Mouse (Mus musculus) ovary, postnatal 36 days (tissue): Measurements from ENCODE around the gene Il31.
"Not testable (repeated sequence)": the region's sequence is repeated elsewhere in the genome, so short reads cannot be mapped to it uniquely, and the experiment has no call there.

Source experiments
- DNase-seq: peaks from one replicate; pipeline ENCODE4 v3.0.0; 2022; ENCODE audit warnings: low spot score, mixed read lengths

The Il31 gene

GRCm38 (mm10) chr5:123489112-123489785 lies at the start of gene Il31, which contains the start of gene Lrrc43:
Gene Il31, minus strand, starts transcription at chr5:123489489.
Gene Lrrc43, plus strand, starts transcription at chr5:123489305.
- no peak for DNase-seq

GRCm38 (mm10) chr5:123533801-123534200 lies 44.5 kb upstream of the Il31 start:
- DNase-seq = peak; percentile 28

- no peak for DNase-seq
Measured at GRCm38 (mm10) chr5:123530056-123530455, 40.8 kb upstream of the Il31 start.

GRCm38 (mm10) chr5:123528641-123529040 lies 39.4 kb upstream of the Il31 start:
- DNase-seq = peak; percentile 36

GRCm38 (mm10) chr5:123525916-123526495 lies 36.7 kb upstream of the Il31 start:
- DNase-seq = no peak

GRCm38 (mm10) chr5:123525281-123525680 lies 36.0 kb upstream of the Il31 start, which contains the start of gene Gm49027:
Gene Gm49027, minus strand, starts transcription at chr5:123525488.
- DNase-seq = no peak

GRCm38 (mm10) chr5:123524393-123524750 lies 35.1 kb upstream of the Il31 start:
- no peak for DNase-seq

GRCm38 (mm10) chr5:123523692-123524392 lies 34.6 kb upstream of the Il31 start, which contains the start of gene Diablo:
Gene Diablo, minus strand, starts transcription at chr5:123524176.
- peak; percentile 98 for DNase-seq

- DNase-seq = no peak
Measured at GRCm38 (mm10) chr5:123522166-123522565, 32.9 kb upstream of the Il31 start.

GRCm38 (mm10) chr5:123521621-123522020 lies 32.3 kb upstream of the Il31 start:
- DNase-seq = no peak

- DNase-seq = no peak
Measured at GRCm38 (mm10) chr5:123520666-123521065, 31.4 kb upstream of the Il31 start.

GRCm38 (mm10) chr5:123514871-123515270 lies 25.6 kb upstream of the Il31 start:
- DNase-seq = no peak

- no peak for DNase-seq
Measured at GRCm38 (mm10) chr5:123512102-123512501, 22.8 kb upstream of the Il31 start.

GRCm38 (mm10) chr5:123511426-123511825 lies 22.1 kb upstream of the Il31 start:
- DNase-seq = not testable (repeated sequence)

- no peak for DNase-seq
Measured at GRCm38 (mm10) chr5:123510160-123510559, 20.9 kb upstream of the Il31 start, which contains the start of gene B3gnt4. Gene B3gnt4, plus strand, starts transcription at chr5:123510460.

GRCm38 (mm10) chr5:123508921-123509320 lies 19.6 kb upstream of the Il31 start:
- no peak for DNase-seq

GRCm38 (mm10) chr5:123507936-123508723 lies 18.8 kb upstream of the Il31 start:
- DNase-seq = peak; percentile 87

- no peak for DNase-seq
Measured at GRCm38 (mm10) chr5:123501973-123502372, 12.7 kb upstream of the Il31 start.

GRCm38 (mm10) chr5:123499717-123500116 lies 10.4 kb upstream of the Il31 start:
- no peak for DNase-seq

- DNase-seq = no peak
Measured at GRCm38 (mm10) chr5:123489935-123490334, 646 bp upstream of the Il31 start.

GRCm38 (mm10) chr5:123487659-123488395 lies 1.5 kb downstream of the Il31 start:
- no peak for DNase-seq
